Mouse (Mus musculus) intestine, embryonic 15.5 days (tissue): Measurements from ENCODE around the gene Atf6b. TPM values are rescaled to one million over a fixed set of nuclear protein-coding genes. Genes with fewer than 3 reads are reported as not detected.

Experiments used
- ATAC-seq: fragments of 200-750 bp; cut with Nextera tagmentation; 2 replicates; pipeline ENCODE4 v1.8.0; 2017; ENCODE audit warnings: moderate TSS enrichment, moderate library complexity
- H3K27ac ChIP-seq: fragments of 300-500 bp; sonication (generic); 2 replicates; pipeline ENCODE4 v1.5.1; 2015; ENCODE audit warnings: mild to moderate bottlenecking, inconsistent platforms
- H3K27me3 ChIP-seq: fragments of 300-500 bp; sonication (generic); replicated peaks from 2 replicates; pipeline ENCODE4 v1.6.1; 2015; ENCODE audit warnings: inconsistent platforms
- H3K36me3 ChIP-seq: fragments of 300-500 bp; sonication (generic); 2 replicates; pipeline ENCODE4 v1.6.1; 2015; ENCODE audit warnings: inconsistent platforms
- H3K4me1 ChIP-seq: fragments of 300-500 bp; sonication (generic); replicated peaks from 2 replicates; pipeline ENCODE4 v1.6.1; 2015; ENCODE audit warnings: inconsistent platforms
- H3K4me2 ChIP-seq: fragments of 300-500 bp; sonication (generic); replicated peaks from 2 replicates; pipeline ENCODE4 v1.6.1; 2015; ENCODE audit warnings: mild to moderate bottlenecking, inconsistent platforms
- H3K4me3 ChIP-seq: fragments of 300-500 bp; sonication (generic); replicated peaks from 2 replicates; pipeline ENCODE4 v1.5.1; 2015; ENCODE audit warnings: inconsistent platforms
- H3K9ac ChIP-seq: fragments of 300-500 bp; sonication (generic); 2 replicates; pipeline ENCODE4 v1.6.1; 2015; ENCODE audit warnings: inconsistent platforms
- H3K9me3 ChIP-seq: fragments of 300-500 bp; sonication (generic); 2 replicates; pipeline ENCODE4 v1.6.1; 2016; ENCODE audit warnings: inconsistent platforms
- WGBS: fragments of 180-500 bp; shearing (Covaris S2); methylation state at CpG from one replicate; pipeline ENCODE4 v1.1.7; 2015; 5-methylcytosine and 5-hydroxymethylcytosine counted together
- polyA plus RNA-seq: library from polyadenylated mRNA; unstranded; fragments of >200 nt; fragmentation: Nextera tagmentation; extraction: Ambion mirVana; gene quantifications from 2 replicates; pipeline ENCODE4 v1.2.1, GENCODE M21; 2015

Gene Atf6b
- polyA plus RNA-seq, 1 experiment from 2014 or later: 68.2 TPM

GRCm38 (mm10) chr17:34692906-34693305, 46.0 kb downstream of the Atf6b start:
- H3K27me3 ChIP-seq: no peaks in the 10 kb centered on the region
- no peaks in the 10 kb centered on the region for H3K9me3 ChIP-seq
- H3K4me1 ChIP-seq: no peaks in the 10 kb centered on the region
- no peaks in the 10 kb centered on the region for H3K36me3 ChIP-seq
- ATAC-seq: no peak
- 79% methylated on average over 7 of the region's 7 CpGs for WGBS
- H3K4me3 ChIP-seq: no peak overlapping the region
- H3K9ac ChIP-seq: no peak overlapping the region
- no peak overlapping the region for H3K4me2 ChIP-seq
- no peak overlapping the region for H3K27ac ChIP-seq

GRCm38 (mm10) chr17:34699575-34700408, 52.8 kb downstream of the Atf6b start:
- no peaks in the 10 kb centered on the region for H3K4me1 ChIP-seq
- no peaks in the 10 kb centered on the region for H3K36me3 ChIP-seq
- no peak overlapping the region for H3K9ac ChIP-seq
- no peaks in the 10 kb centered on the region for H3K9me3 ChIP-seq
- H3K4me2 ChIP-seq: no peak overlapping the region
- H3K4me3 ChIP-seq: no peak overlapping the region
- no peak for ATAC-seq
- H3K27ac ChIP-seq: no peak overlapping the region
- 52% methylated on average over 14 of the region's 14 CpGs for WGBS
- no peaks in the 10 kb centered on the region for H3K27me3 ChIP-seq

GRCm38 (mm10) chr17:34700671-34701071, 53.7 kb downstream of the Atf6b start:
- 69% methylated on average over 2 of the region's 2 CpGs for WGBS
- H3K4me3 ChIP-seq: no peak overlapping the region
- ATAC-seq: no peak

More at GRCm38 (mm10) chr17:34700671-34701071, 53.7 kb downstream of the Atf6b start:
- no peaks in the 10 kb centered on the region for H3K9me3 ChIP-seq
- no peak overlapping the region for H3K27ac ChIP-seq
- H3K4me2 ChIP-seq: no peak overlapping the region
- H3K4me1 ChIP-seq: no peaks in the 10 kb centered on the region
- H3K9ac ChIP-seq: no peak overlapping the region
- H3K27me3 ChIP-seq: no peaks in the 10 kb centered on the region
- no peaks in the 10 kb centered on the region for H3K36me3 ChIP-seq

Other genes starting within 250 kb of the Atf6b start
- gene BC051142, start 248.3 kb upstream of the Atf6b start, polyA plus RNA-seq: 0.34 and 0.59 TPM in 2 replicates
- 12.7 and 13.6 TPM in 2 replicates for gene Btnl4, start 169.8 kb upstream of the Atf6b start, polyA plus RNA-seq
- gene Btnl6, start 129.8 kb upstream of the Atf6b start, polyA plus RNA-seq: 13.1 and 15.2 TPM in 2 replicates
- 2.9 and 5.8 TPM in 2 replicates for gene Notch4, start 82.9 kb upstream of the Atf6b start, polyA plus RNA-seq
- 10.1 TPM in 2 replicates for gene Gpsm3, start 57.3 kb upstream of the Atf6b start, polyA plus RNA-seq
- gene Pbx2, start 55.9 kb upstream of the Atf6b start, polyA plus RNA-seq: 8.0 and 8.8 TPM in 2 replicates
- gene Ager, start 49.3 kb upstream of the Atf6b start, polyA plus RNA-seq: 2.7 and 3.0 TPM in 2 replicates
- 165 and 174 TPM in 2 replicates for gene Rnf5, start 43.5 kb upstream of the Atf6b start, polyA plus RNA-seq
- 51.2 and 60.8 TPM in 2 replicates for gene Agpat1, start 42.9 kb upstream of the Atf6b start, polyA plus RNA-seq
- gene Egfl8, start 31.2 kb upstream of the Atf6b start, polyA plus RNA-seq: 3.0 and 3.4 TPM in 2 replicates
- 27.8 and 29.6 TPM in 2 replicates for gene Ppt2, start 18.6 kb upstream of the Atf6b start, polyA plus RNA-seq
- gene Prrt1, start 17.6 kb upstream of the Atf6b start, polyA plus RNA-seq: 0.40 and 0.49 TPM in 2 replicates
- gene Fkbpl, start 2.4 kb upstream of the Atf6b start, polyA plus RNA-seq: 12.1 and 13.7 TPM in 2 replicates
- 1.1 and 1.3 TPM in 2 replicates for gene Tnxb, start 23.4 kb downstream of the Atf6b start, polyA plus RNA-seq
- 0.33 and 1.4 TPM in 2 replicates for gene C4b, start 96.7 kb downstream of the Atf6b start, polyA plus RNA-seq
- 0.38 and 18.1 TPM in 2 replicates for gene Cyp21a1, start 157.4 kb downstream of the Atf6b start, polyA plus RNA-seq
- gene Stk19, start 189.8 kb downstream of the Atf6b start, polyA plus RNA-seq: 25.1 and 30.3 TPM in 2 replicates
- 51.8 and 58.6 TPM in 2 replicates for gene Dxo, start 189.9 kb downstream of the Atf6b start, polyA plus RNA-seq
- gene Skiv2l, start 203.1 kb downstream of the Atf6b start, polyA plus RNA-seq: 39.9 and 42.5 TPM in 2 replicates
- gene Nelfe, start 203.2 kb downstream of the Atf6b start, polyA plus RNA-seq: 98.4 and 106 TPM in 2 replicates
- gene Cfb, start 215.4 kb downstream of the Atf6b start, polyA plus RNA-seq: 52.1 and 63.5 TPM in 2 replicates
- gene Zbtb12, start 232.3 kb downstream of the Atf6b start, polyA plus RNA-seq: 2.5 and 2.8 TPM in 2 replicates
- not detected in 2 replicates for gene Gm20547, start 234.9 kb downstream of the Atf6b start, polyA plus RNA-seq